Mouse (Mus musculus) ES-Bruce4 (cell line): Measurements from ENCODE around the gene Ntsr2.

Experiments used
- EP300 ChIP-seq: IDR thresholded peaks from 2 replicates; pipeline ENCODE4 v1.6.1; 2011; ENCODE audit warnings: low read depth, low read length; ENCODE audit not compliant: insufficient read depth
- POLR2A ChIP-seq: IDR thresholded peaks from one replicate; pipeline ENCODE4 v1.8.1; 2011; ENCODE audit warnings: low read length; ENCODE audit not compliant: insufficient read depth

DNA sequence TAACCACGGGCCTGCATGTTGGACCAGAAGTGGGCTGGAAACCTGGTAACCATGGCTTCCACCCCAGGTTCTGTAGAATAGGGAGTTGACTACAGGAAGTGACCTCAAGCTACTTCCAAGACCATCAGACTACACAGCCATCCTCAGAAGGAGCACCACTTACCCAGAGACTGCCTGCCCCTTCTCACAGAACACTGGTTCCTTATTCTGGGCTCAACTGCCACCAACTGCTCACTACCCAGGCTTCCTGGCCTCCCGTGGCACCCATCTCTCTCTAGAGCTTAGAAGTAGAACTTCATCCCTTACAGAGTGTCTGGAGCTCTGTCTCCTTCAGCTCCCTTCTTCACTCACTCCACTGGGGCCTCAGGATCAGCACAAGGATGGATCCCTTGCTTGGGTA is 42.2 kb upstream of the Ntsr2 start, which contains the start of gene Lpin1:
- TF ChIP-seq POLR2A (no peak), EP300 (no peak)
